ENCODE assay signal across 8 mouse cellular contexts in genomic region chr5:135488881-135489694, GRCm38 (mm10). TPM values are rescaled to one million over a fixed set of nuclear protein-coding genes. Genes with fewer than 3 reads are reported as not detected.
DNase-seq lines count a peak whose midpoint lies in the region; ATAC-seq and TF ChIP-seq lines count a peak whose summit lies in the region.

No protein-coding gene starts in this region.

- peak; percentile 88 for ATAC-seq in lung, embryonic 16.5 days (ENCODE audit: low read depth)

- DNase-seq in Muller cell, postnatal 12 days (ENCODE audit: inconsistent ontology term): peak; percentile 93
- peak; percentile 42 for DNase-seq in cerebellum, adult 8-10 months
- DNase-seq in frontal cortex, postnatal 10 days (ENCODE audit: low spot score in 2 of 2): peak; percentile 75 to 77
- peak; percentile 91 for DNase-seq in hindbrain, embryonic 10.5 days (ENCODE audit: low spot score)
- peak; percentile 78 to 79 for DNase-seq in layer of hippocampus, postnatal 14 days (ENCODE audit: low spot score in 2 of 2)
- peak; percentile 46 for DNase-seq in testis, postnatal 14 days (ENCODE audit: low spot score)

- H3K27me3 ChIP-seq in hindbrain, embryonic 10.5 days (ENCODE audit: insufficient read depth, poor library complexity, severe bottlenecking): no peaks in the 10 kb centered on the region
- H3K27me3 ChIP-seq in lung, embryonic 16.5 days (ENCODE audit: control insufficient read depth, insufficient read depth, low read depth, low read length): no peaks in the 10 kb centered on the region

- H3K4me1 ChIP-seq in hindbrain, embryonic 10.5 days (replicated peaks): peaks cover 50% of the 10 kb centered on the region
- H3K4me1 ChIP-seq in lung, embryonic 16.5 days (replicated peaks; ENCODE audit: control insufficient read depth, insufficient read depth, low read length): peaks cover 15% of the 10 kb centered on the region
- H3K4me1 ChIP-seq in olfactory bulb, adult 2 months (ENCODE audit: control insufficient read depth, insufficient read depth, low read length): peaks cover 16% of the 10 kb centered on the region

- peak; percentile 43; the same call in 1 of the 2 replicates for TF ChIP-seq CTCF in olfactory bulb, adult 2 months (IDR thresholded peaks at IDR 0.05; ENCODE audit: insufficient read depth, low read depth, low read length)

- TF ChIP-seq POLR2A in olfactory bulb, adult 2 months (IDR thresholded peaks at IDR 0.05; ENCODE audit: insufficient read depth, low read depth, low read length): no peak

- peak overlapping the region; percentile 98 for H3K27ac ChIP-seq in hindbrain, embryonic 10.5 days
- H3K27ac ChIP-seq in lung, embryonic 16.5 days (ENCODE audit: low read length): peak overlapping the region; percentile 86
- peak overlapping the region; percentile 59 for H3K27ac ChIP-seq in olfactory bulb, adult 2 months (ENCODE audit: insufficient read depth, low read depth, low read length)

- H3K4me3 ChIP-seq in hindbrain, embryonic 10.5 days: peak overlapping the region; percentile 83
- H3K4me3 ChIP-seq in lung, embryonic 16.5 days (ENCODE audit: low read length): peak overlapping the region; percentile 74
- H3K4me3 ChIP-seq in olfactory bulb, adult 2 months (ENCODE audit: insufficient read depth, low read depth, low read length): peak overlapping the region; percentile 77

- no peaks in the 10 kb centered on the region for H3K9me3 ChIP-seq in hindbrain, embryonic 10.5 days
- H3K9me3 ChIP-seq in lung, embryonic 16.5 days (ENCODE audit: control insufficient read depth, low read length): no peaks in the 10 kb centered on the region

- peaks cover 15% of the 10 kb centered on the region for H3K36me3 ChIP-seq in hindbrain, embryonic 10.5 days
- no peaks in the 10 kb centered on the region for H3K36me3 ChIP-seq in lung, embryonic 16.5 days (ENCODE audit: control insufficient read depth, insufficient read depth, low read length)

- peak overlapping the region; percentile 79 for H3K9ac ChIP-seq in lung, embryonic 16.5 days (ENCODE audit: low read length)

- WGBS in hindbrain, embryonic 10.5 days: under 1% methylated on average over 58 of the region's 59 CpGs
- WGBS in lung, embryonic 16.5 days: under 1% methylated on average over 58 of the region's 59 CpGs
- under 1% methylated on average over 54 of the region's 59 CpGs for WGBS in olfactory bulb, adult 2 months

- peak overlapping the region; percentile 92 for H3K4me2 ChIP-seq in lung, embryonic 16.5 days (ENCODE audit: low read depth, low read length)

RNA-seq across cellular contexts. Expression of gene Hip1, which starts 55.8 kb away (rescaled TPM):
- polyA plus RNA-seq in hindbrain, embryonic 10.5 days (2016; fragmentation: Nextera tagmentation; extraction: Ambion mirVana): 51.3 and 65.6 TPM in 2 replicates
- total RNA-seq in layer of hippocampus, postnatal 14 days (2021): 10 to 100 TPM; 56.1 to 62.6 TPM
- polyA plus RNA-seq in lung, embryonic 16.5 days (2015; fragmentation: Nextera tagmentation; extraction: Ambion mirVana): 33.7 and 35.1 TPM in 2 replicates
- 69.9 TPM in 1 of 2 replicates, not detected in the other for polyA plus RNA-seq in olfactory bulb, adult 2 months (2012; ENCODE audit: insufficient read depth, insufficient read length, low replicate concordance, missing spikeins)

Comparison
In these comparisons a context has a peak if more than half of its experiments do, and no peak if none do; other contexts are left out.
1. Peak in every context shown above with its lines: DNase-seq, ATAC-seq, H3K4me3 ChIP-seq and H3K27ac ChIP-seq.
2. DNase-seq: peak in every context shown above with its lines; median percentile 93 in Muller cell, postnatal 12 days; 91 in hindbrain, embryonic 10.5 days; 78 in layer of hippocampus, postnatal 14 days; 76 in frontal cortex, postnatal 10 days; 46 in testis, postnatal 14 days; 42 in cerebellum, adult 8-10 months.